Mouse (Mus musculus): ENCODE data around the gene Rdh16f1. TPM values are rescaled to one million over a fixed set of nuclear protein-coding genes. Genes with fewer than 3 reads are reported as not detected.
A peak's percentile ranks its signal among the peaks of the same experiment; 100 is the strongest.

The Rdh16f1 gene
- total and polyA plus RNA-seq, 3 experiments = 0.10 TPM; not detected in 2

DNA sequence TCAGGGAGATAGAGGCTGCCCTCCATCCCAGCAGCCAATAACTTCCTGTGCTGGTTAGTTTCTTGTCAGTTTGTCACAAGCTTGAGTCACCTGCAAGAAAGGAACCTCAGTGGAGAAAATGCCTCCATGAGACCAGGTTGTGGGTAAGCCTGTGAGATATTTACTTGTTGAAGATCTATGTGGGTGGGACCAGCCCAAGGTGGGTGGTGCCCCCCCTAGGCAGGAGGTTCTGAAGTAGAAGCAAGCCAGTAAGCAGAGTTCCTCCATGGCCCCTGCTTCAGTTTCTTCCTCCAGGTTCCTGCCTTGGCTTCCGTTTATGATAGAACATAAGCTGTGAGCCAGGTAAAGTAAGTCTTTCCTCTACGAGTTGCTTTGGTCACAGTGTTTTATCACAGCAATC, 23.3 kb upstream of the Rdh16f1 start:
- Histone ChIP-seq H3K27ac (no peak overlapping the region), H3K79me2 (replicated peaks; ENCODE audit: control insufficient read depth, insufficient read depth, low read length) (no peaks in the 10 kb centered on the region), H3K4me3 (no peak overlapping the region), H3K4me1 (ENCODE audit: control insufficient read depth, insufficient read depth, low read length) (peaks cover 1% of the 10 kb centered on the region; the same call in 1 of the 2 replicates), H3K27me3 (ENCODE audit: control insufficient read depth, insufficient read depth, low read length) (no peaks in the 10 kb centered on the region), H3K9ac (ENCODE audit: low read depth, low read length) (no peak overlapping the region), H3K36me3 (ENCODE audit: control insufficient read depth, insufficient read depth, low read length) (no peaks in the 10 kb centered on the region)
- TF ChIP-seq EP300 (IDR thresholded peaks at IDR 0.05; ENCODE audit: insufficient read depth, low read depth, low read length) (no peak), CTCF (IDR thresholded peaks at IDR 0.05) (no peak), POLR2A (IDR thresholded peaks at IDR 0.05; ENCODE audit: insufficient read depth, low read depth, low read length) (no peak)
- 73% methylated on average over 2 of the region's 2 CpGs for WGBS
- no peak for DNase-seq
- intact Hi-C loops (cut with DNase I) = loop anchor here (5.0 to 10.0 kb wide), 5 partner anchors 59 to 271 kb away; partner anchors contain the start of genes Hsd17b6, Lrp1 and Stat6

DNA sequence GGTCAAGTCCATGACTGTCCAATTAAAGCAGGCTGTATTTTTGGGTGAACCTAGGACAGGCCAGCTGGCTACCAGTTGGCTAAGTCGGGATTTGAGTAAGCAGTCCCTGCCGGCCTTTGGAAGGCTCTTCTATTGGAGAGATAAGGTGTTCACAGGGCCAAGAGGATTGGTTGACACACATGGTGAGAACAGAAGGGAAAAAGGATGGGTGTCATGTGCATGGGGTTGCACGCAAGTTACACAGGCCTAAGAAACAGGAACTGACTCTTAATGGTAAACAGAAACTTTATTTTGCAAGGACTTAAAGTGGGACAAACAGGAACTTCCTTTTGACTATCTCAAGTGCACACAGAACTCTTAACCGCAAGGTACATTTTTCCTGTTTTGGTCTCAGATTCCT, 22.7 kb upstream of the Rdh16f1 start:
- H3K4me3 ChIP-seq = no peak overlapping the region
- H3K9ac ChIP-seq (ENCODE audit: low read depth, low read length) = no peak overlapping the region
- H3K36me3 ChIP-seq (ENCODE audit: control insufficient read depth, insufficient read depth, low read length) = no peaks in the 10 kb centered on the region
- DNase-seq = no peak
- no peaks in the 10 kb centered on the region for H3K79me2 ChIP-seq (replicated peaks; ENCODE audit: control insufficient read depth, insufficient read depth, low read length)
- WGBS = 40% methylated on average over 4 of the region's 4 CpGs
- H3K4me1 ChIP-seq (ENCODE audit: control insufficient read depth, insufficient read depth, low read length) = peaks cover 1% of the 10 kb centered on the region; the same call in 1 of the 2 replicates
- H3K27ac ChIP-seq = no peak overlapping the region
- no peak for TF ChIP-seq EP300 (IDR thresholded peaks at IDR 0.05; ENCODE audit: insufficient read depth, low read depth, low read length)
- no peak for TF ChIP-seq CTCF (IDR thresholded peaks at IDR 0.05)
- no peak for TF ChIP-seq POLR2A (IDR thresholded peaks at IDR 0.05; ENCODE audit: insufficient read depth, low read depth, low read length)
- intact Hi-C loops (cut with DNase I) = loop anchor here (5.0 to 10.0 kb wide), 5 partner anchors 60 to 270 kb away; partner anchors contain the start of genes Hsd17b6, Lrp1 and Stat6
- H3K27me3 ChIP-seq (ENCODE audit: control insufficient read depth, insufficient read depth, low read length) = no peaks in the 10 kb centered on the region

GRCm38 (mm10) chr10:127737552-127737951, 22.0 kb upstream of the Rdh16f1 start:
- 37% methylated on average over 2 of the region's 2 CpGs for WGBS

GRCm38 (mm10) chr10:127738151-127738882, 21.3 kb upstream of the Rdh16f1 start:
- 31% methylated on average over 13 of the region's 13 CpGs for WGBS
- intact Hi-C loops (cut with DNase I) = loop anchor here (1.0 to 10.0 kb wide), 6 partner anchors 61 to 269 kb away; partner anchors contain the start of genes Hsd17b6, Lrp1 and Stat6
- H3K79me2 ChIP-seq (replicated peaks; ENCODE audit: control insufficient read depth, insufficient read depth, low read length) = no peaks in the 10 kb centered on the region
- H3K36me3 ChIP-seq (ENCODE audit: control insufficient read depth, insufficient read depth, low read length) = no peaks in the 10 kb centered on the region
- no peak for TF ChIP-seq EP300 (IDR thresholded peaks at IDR 0.05; ENCODE audit: insufficient read depth, low read depth, low read length)
- TF ChIP-seq CTCF (IDR thresholded peaks at IDR 0.05) = peak; percentile 90
- H3K4me3 ChIP-seq = peak overlapping the region; percentile 54; the same call in 1 of the 2 replicates
- no peaks in the 10 kb centered on the region for H3K27me3 ChIP-seq (ENCODE audit: control insufficient read depth, insufficient read depth, low read length)
- H3K27ac ChIP-seq = peak overlapping the region; percentile 70
- peak; percentile 27 to 54 for DNase-seq
- peaks cover 1% of the 10 kb centered on the region; the same call in 1 of the 2 replicates for H3K4me1 ChIP-seq (ENCODE audit: control insufficient read depth, insufficient read depth, low read length)
- H3K9ac ChIP-seq (ENCODE audit: low read depth, low read length) = no peak overlapping the region

More at GRCm38 (mm10) chr10:127737552-127737951, 22.0 kb upstream of the Rdh16f1 start:
- Histone ChIP-seq H3K36me3 (ENCODE audit: control insufficient read depth, insufficient read depth, low read length) (no peaks in the 10 kb centered on the region), H3K4me3 (no peak overlapping the region), H3K9ac (ENCODE audit: low read depth, low read length) (no peak overlapping the region), H3K4me1 (ENCODE audit: control insufficient read depth, insufficient read depth, low read length) (peaks cover 1% of the 10 kb centered on the region; the same call in 1 of the 2 replicates), H3K79me2 (replicated peaks; ENCODE audit: control insufficient read depth, insufficient read depth, low read length) (no peaks in the 10 kb centered on the region), H3K27me3 (ENCODE audit: control insufficient read depth, insufficient read depth, low read length) (no peaks in the 10 kb centered on the region), H3K27ac (no peak overlapping the region)
- no peak for TF ChIP-seq EP300 (IDR thresholded peaks at IDR 0.05; ENCODE audit: insufficient read depth, low read depth, low read length)
- no peak for TF ChIP-seq CTCF (IDR thresholded peaks at IDR 0.05)
- no peak for TF ChIP-seq POLR2A (IDR thresholded peaks at IDR 0.05; ENCODE audit: insufficient read depth, low read depth, low read length)
- intact Hi-C loops (cut with DNase I) = loop anchor here (5.0 to 10.0 kb wide), 5 partner anchors 60 to 270 kb away; partner anchors contain the start of genes Hsd17b6, Lrp1 and Stat6
- no peak for DNase-seq

- peak within 1 kb of the TSS; percentile 77 for H3K27ac ChIP-seq
- peak within 1 kb of the TSS; percentile 100 for H3K9ac ChIP-seq (ENCODE audit: low read depth, low read length)
- no peak for TF ChIP-seq EP300 (IDR thresholded peaks at IDR 0.05; ENCODE audit: insufficient read depth, low read depth, low read length)
- TF ChIP-seq POLR2A (IDR thresholded peaks at IDR 0.05; ENCODE audit: insufficient read depth, low read depth, low read length) = no peak
- peak; percentile 74 for TF ChIP-seq CTCF (IDR thresholded peaks at IDR 0.05)
- WGBS = 6% methylated on average over 60 of the region's 61 CpGs
- peak; percentile 88 to 92 for DNase-seq
- no peaks in the 10 kb centered on the region for H3K27me3 ChIP-seq (ENCODE audit: control insufficient read depth, insufficient read depth, low read length)
- intact Hi-C loops (cut with DNase I) = loop anchor here (5.0 to 10.0 kb wide), 5 partner anchors 62 to 268 kb away; partner anchors contain the start of genes Hsd17b6, Lrp1 and Stat6
- peaks cover 1% of the 10 kb centered on the region; the same call in 1 of the 2 replicates for H3K4me1 ChIP-seq (ENCODE audit: control insufficient read depth, insufficient read depth, low read length)
- H3K36me3 ChIP-seq (ENCODE audit: control insufficient read depth, insufficient read depth, low read length) = no peaks in the 10 kb centered on the region
- H3K4me3 ChIP-seq = peak within 1 kb of the TSS; percentile 77
- H3K79me2 ChIP-seq (replicated peaks; ENCODE audit: control insufficient read depth, insufficient read depth, low read length) = peaks cover 4% of the 10 kb centered on the region; the same call in 1 of the 2 replicates
Measured at GRCm38 (mm10) chr10:127739083-127739660, 20.4 kb upstream of the Rdh16f1 start, which contains the start of gene Zbtb39. Zbtb39 (plus strand) TSS chr10:127739538.

Data from heart, adult 2 months (tissue).